Mouse (Mus musculus): Measurements from ENCODE around the gene Pate4. TPM values are rescaled to one million over a fixed set of nuclear protein-coding genes. Genes with fewer than 3 reads are reported as not detected.
"Not testable (repeated sequence)": the region's sequence is repeated elsewhere in the genome, so short reads cannot be mapped to it uniquely, and the experiment has no call there.

Gene Pate4
- total RNA-seq (2021): not detected
- long read RNA-seq, experiment 1: 0 reads
- long read RNA-seq, experiment 2: 0 reads

DNA sequence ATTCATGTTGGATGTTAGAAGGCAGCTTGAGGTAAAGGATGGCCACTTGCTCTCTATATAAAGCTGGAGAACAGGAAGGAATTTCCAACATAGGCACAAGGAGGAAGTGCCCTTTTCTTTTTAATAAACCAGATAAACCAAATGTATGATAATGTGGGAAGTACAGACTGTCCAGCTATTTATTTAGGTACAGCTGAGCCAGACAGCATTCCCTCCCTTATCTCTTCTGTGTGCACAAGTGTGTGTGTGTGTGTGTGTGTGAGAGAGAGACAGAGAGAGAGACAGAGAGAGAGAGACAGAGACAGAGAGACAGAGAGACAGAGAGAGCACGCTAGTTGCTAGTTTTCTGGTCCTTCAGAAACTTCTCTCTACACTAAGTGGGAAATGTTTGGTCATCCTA lies at the start of gene Pate4:
Pate4 (minus strand) TSS at position 101 of the 400 bp plus-strand sequence.
- DNase-seq: no peak

GRCm38 (mm10) chr9:35648102-35648501 lies 36.4 kb upstream of the Pate4 start, which contains the start of gene Pate3:
Pate3 (minus strand) TSS chr9:35648202.
- no peak for DNase-seq

DNA sequence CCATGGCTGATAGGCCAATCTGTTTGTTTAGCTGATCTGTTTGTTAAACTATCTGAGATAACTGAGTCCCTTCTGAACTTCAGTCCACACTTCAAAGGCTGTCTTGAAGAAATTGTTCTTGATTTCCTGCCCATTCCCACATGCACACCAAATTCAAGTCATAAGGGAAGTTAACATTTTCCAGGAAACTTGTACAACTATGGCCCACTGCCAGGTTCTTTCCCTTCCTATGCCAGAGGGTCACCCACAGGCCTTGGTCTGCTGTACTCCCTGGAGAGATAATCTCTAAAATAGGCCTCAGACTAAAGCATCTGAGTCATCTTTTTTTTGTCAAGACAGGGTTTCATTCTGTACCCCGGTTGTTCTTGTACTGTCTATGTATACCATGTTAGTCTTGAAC lies 21.2 kb upstream of the Pate4 start:
- DNase-seq: no peak

- DNase-seq: not testable (repeated sequence)
These were observed 5.0 kb upstream of the Pate4 start for GRCm38 (mm10) chr9:35616784-35617183.

- DNase-seq: no peak
These were observed 2.3 kb upstream of the Pate4 start for GRCm38 (mm10) chr9:35614005-35614404.

DNA sequence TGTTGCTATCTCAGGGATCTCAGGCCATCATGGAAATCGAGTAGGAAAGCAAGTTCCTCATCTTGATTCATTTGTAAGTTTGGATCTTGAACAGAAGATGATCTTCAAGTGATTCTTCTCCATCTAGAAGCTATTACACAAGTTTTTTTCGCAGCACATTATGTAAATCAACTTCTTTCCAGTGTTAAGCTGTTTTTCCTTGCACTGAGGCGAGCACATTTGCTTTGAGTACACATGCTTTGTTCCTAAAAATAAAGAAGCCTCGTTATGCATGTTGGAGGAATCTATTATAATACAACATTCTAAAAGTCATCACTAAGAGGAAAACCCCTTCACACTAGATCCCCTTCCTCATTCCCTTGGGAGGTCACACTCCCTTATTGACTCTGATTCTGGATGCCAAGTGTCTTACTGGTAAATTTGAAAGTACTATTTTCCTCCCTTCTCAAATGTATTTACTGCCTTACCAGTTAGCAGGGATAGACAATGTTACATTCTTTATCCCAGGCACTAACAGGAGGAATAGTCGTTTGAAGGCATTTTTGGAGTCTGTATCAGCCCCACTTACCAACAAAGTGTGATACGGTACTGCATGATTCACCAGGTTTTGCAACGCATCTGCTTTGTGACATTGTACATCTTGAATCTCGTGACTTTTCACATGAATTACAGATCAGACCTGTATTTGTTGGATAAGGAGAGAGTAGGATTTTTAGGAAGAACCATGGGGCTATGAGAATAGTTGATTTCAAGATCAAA lies 3.9 kb downstream of the Pate4 start:
- no peak for DNase-seq

DNA sequence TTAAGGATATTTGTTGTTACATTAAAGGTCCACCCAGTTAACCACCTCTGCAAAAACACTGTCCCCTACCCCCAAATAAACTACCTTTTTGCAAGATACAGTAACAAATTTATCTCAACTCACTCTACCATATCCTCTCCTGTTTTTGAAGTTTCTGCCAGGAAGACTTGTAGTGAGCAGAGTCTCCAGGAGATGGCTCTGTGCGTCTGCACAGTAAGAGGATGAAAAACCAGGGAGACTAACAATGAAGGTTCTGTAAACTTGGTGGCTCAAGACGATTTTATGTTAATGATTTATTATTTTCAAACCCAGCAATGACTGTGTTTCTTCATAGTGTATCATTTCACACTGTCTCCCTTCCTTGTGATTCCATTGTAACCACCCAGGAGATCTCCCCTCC lies 18.8 kb downstream of the Pate4 start:
- DNase-seq: no peak

DNA sequence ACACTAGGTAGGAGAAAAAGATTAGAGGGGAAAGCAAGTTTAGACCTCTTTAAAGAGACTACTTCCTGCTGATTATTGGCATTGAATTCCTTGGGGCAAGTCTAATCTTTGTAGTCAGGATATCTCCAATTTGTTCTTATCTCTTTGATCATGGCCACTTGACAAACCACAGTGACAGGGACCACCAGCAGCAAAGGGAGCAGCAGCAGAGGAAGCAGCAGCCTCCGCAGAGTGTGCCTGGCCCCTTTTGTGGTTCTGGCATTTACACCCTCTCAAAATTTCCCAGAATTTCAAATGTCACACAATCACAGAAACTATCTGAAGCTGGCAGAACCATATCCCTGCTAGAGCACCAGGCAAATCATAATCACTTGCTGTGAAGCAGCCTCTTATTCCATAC lies 24.1 kb downstream of the Pate4 start:
- DNase-seq: no peak

DNA sequence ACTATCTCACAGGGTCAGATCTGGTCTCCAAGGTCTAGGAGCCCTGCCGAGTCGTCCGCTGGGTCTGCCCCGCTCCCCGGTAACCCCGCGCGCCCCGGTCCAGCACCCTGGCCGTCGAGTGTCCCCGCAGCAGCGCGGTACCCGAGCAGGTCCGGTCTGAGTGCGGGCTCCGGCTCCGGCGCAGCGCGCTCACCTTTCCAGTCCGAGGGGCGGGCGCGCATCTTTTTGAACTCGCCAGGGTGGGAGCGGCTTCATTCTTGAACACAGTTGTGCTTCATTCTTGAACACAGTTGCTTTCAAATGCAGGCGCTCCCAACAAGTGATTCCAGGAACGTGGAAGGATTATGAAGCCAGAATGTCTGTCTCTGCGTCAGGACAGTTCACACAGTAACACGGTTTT lies 37.3 kb downstream of the Pate4 start:
- no peak for DNase-seq

DNA sequence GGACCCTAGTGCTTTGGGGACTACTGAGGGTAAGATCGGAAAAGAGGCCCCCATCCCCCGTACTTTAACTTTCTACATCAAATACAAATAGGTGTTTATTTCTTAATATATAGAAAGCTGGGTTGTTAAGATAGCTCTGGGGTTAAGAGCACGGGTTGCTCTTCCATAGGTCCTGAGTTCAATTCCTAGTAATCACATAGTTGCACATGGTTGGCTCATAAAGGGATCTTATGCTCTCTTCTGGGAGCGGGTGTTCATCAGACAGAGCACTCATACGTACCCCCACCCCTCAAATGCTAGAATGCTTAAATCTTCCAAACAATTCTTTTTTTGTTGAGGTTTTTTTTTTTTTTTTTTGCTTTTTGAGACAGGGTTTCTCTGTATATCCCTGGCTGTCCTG lies 41.1 kb downstream of the Pate4 start:
- DNase-seq: no peak

DNA sequence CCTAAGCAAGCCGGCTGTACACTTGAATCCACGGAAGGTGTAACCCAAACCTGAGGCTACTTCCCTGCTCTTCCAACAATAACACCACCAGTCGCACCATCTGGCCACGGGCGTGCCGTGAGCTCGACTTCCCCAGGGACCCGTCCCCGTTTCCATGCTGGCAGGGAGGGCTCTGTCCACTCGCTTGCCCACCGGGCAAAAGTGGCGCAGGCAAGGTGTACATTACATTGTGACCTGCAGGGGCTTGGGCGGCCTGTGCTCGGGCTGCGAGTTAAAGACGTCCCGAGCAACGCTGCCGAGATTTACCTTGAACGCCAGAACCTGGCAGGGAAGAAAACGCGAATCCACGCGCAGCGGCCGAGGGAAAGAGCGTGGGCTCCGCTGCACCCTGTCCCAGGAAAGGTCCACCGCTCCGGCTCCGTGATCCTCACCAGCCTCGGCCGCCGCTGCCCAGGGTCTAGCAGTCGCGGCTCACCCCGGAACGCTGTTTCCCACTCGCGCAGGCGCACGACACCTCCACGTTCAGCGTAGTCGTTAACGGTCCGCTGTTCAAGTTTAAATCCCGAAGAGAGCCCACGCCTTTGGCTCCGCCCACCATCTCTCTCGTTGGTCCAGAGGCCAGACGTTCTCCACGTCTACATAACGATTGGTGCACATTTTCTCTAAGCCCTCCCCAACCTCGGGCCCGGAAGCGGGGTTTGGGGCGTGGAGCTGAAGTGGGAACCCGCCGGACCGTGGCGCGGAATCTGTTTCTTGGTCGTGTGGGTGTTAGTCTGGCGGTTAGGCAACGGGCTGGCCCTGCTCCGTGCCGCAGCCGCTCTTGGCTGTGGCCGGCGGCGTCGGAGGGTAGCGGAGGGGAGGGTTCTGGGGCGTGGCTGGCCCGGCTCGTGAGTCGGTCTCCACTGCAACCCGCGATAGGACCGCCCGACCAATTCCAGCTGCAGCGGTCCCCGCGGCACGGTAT lies 41.9 kb downstream of the Pate4 start, which contains the start of the genes Pate2 and Hyls1:
Pate2 (plus strand) TSS at position 714 of the 964 bp plus-strand sequence.
Hyls1 (minus strand) TSS at position 828 of the 964 bp plus-strand sequence.
- DNase-seq: peak; percentile 90

GRCm38 (mm10) chr9:35567995-35568394 lies 43.7 kb downstream of the Pate4 start:
- DNase-seq: no peak

- no peak for DNase-seq
These were observed 47.1 kb downstream of the Pate4 start for GRCm38 (mm10) chr9:35564536-35565240.

- no peak for DNase-seq
These were observed 50.2 kb downstream of the Pate4 start for GRCm38 (mm10) chr9:35561583-35561982.

- no peak for DNase-seq
These were observed 50.7 kb downstream of the Pate4 start for GRCm38 (mm10) chr9:35561076-35561475.

DNA sequence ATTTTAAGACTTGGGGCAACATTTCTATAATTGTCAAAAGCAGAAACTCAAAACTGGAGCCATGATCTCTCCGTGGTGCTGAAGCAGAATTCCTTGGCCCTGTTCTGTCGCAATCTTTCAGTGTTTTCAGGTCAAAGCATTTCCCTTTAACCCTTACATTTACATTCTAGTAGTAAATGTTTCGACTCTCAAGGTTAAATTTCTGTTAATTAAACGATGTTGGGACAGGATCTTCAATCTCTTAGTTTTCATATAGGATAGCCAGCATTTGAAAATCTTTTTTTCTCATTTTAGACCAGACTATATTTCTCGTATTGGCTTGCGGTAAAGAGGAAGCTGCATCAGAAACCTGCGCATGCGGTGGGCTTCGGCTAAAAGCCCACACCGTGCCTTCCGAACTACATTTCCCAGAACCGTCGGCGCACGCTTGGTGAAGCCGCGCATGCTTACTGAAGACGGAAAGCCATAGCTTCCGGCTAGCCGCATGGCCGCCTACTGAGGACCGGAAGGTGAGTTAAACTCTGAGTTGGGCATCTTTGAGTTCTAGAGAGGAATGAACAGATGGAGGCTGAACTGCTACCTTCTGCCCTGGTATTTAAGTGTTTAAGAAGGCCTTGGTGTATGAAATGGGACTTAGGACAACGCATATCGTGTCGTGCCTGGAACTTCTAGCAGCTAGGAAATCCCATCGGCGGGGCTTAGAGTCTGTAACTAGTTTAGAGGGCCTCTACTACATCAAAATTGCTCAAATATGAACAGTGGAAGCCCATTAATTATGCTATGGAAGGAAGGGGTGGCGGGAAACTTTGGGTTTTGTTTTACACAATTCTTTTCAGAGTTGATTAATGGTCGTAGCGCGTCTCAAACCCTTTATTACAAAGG lies 52.5 kb downstream of the Pate4 start:
- DNase-seq: peak; percentile 58

DNA sequence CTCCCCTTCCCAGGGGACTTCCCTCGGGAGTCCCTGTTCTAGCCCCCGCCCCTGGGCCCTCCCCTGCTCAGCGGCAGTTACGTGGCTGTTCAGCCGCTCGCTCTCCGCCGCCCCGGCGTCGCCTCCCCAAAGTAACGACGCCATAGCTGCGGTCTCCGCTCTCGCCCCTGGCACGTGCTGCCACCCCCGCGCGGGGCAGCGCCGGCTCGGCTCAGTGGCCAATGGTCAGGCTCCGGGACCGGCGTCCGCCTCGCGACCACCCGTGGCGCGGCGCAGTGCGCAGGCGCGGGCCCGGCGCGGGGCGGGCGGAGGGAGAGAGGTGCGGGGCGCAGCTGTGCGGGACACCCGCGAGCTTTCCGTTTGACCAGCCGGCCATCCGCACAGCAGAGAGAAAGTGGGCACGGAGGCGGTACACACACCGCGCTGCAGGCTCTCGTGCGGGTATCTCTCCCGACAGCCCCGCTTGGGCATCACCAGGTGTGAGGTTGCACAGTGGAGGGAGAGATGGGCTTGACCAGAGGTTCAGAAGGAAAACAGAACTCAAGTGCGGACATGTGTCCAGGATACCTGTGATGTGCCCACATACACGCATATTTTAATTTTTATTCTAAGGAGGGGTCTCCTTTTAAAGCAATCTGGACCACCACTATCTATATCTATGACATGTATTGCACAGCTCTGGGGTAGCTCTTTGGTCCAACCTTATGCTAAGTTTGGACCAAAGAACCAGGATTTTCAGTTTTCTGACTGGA lies 53.3 kb downstream of the Pate4 start, which contains the start of the genes Ddx25 and Pus3:
Ddx25 (minus strand) TSS at position 272 of the 752 bp plus-strand sequence.
Pus3 (plus strand) TSS at position 339 of the 752 bp plus-strand sequence.
- DNase-seq: no peak
